Mouse (Mus musculus): Measurements from ENCODE around the gene Exoc3l.
A peak's percentile ranks its signal among the peaks of the same experiment; 100 is the strongest.

DNA sequence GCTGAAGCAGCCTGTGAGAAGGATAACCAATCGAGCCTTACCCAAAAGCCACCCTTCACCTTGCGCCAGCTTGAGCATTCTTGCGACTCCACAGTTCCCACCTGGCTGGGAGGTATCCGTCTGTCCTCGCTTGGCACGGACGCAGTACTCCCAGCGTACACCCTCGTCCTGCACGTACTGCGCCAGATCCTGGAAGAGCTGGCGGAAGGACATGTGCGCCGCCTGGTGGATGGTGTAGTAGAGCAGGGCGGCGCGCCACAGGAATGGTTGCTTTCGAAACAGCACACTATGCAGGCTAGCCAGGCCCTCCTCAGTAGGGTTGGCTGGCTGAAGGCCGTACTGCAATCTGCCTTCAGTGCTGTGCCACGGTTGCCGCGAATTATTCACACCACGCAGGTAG is 12.8 kb downstream of the Exoc3l start:
- TF ChIP-seq POLR2A (IDR thresholded peaks at IDR 0.05; ENCODE audit: borderline replicate concordance, control insufficient read depth, low read depth, low read length): no peak
- peak; percentile 78 for TF ChIP-seq CTCF (IDR thresholded peaks at IDR 0.05; ENCODE audit: control insufficient read depth, insufficient read depth, low read length)

All from bone marrow, adult 2 months (tissue).